Mouse (Mus musculus): ENCODE data around the gene Gm11042. TPM values are rescaled to one million over a fixed set of nuclear protein-coding genes. Genes with fewer than 3 reads are reported as not detected.

The Gm11042 gene
- not detected for total RNA-seq (2021)
- long read RNA-seq, experiment 1, result 0 reads
- long read RNA-seq, experiment 2, result 0 reads

DNA sequence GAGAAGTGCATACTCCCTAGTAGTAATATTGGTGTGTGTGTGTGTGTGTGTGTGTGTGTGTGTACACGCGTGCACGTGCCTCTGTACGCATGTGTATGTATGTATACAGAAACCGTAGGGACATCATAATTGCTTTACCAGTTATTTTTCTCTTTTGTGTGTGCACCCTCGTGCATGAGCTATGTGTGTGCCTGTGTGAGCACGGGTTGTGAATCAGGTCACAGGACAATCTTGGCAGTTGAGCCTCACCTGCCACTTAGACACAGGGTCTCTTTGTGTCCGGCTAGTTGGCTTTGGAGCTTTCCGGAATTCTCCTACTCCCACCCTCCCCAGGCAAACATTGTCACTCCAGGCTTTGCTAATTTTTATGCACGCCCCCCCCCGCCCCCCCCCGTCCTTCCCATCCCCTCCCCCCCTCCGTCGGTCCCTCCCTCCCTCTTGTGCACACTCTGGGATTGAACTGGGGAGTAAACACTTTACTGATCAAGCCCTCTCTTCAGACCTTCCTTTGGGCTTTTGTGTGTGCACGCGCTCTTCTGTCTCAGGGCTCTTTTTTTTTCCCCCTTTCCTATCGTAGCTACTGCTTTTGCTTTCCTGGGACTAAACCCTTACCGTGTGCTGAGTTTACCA lies at the start of gene Gm11042:
TSS of gene Gm11042 (minus strand) at position 51 of the 630 bp plus-strand sequence.
- DNase-seq (ENCODE audit: low spot score in 2 of 2), result no peak

GRCm38 (mm10) chr12:74364477-74364876 lies 48.3 kb upstream of the Gm11042 start:
- DNase-seq (ENCODE audit: low spot score in 2 of 2), result no peak

DNA sequence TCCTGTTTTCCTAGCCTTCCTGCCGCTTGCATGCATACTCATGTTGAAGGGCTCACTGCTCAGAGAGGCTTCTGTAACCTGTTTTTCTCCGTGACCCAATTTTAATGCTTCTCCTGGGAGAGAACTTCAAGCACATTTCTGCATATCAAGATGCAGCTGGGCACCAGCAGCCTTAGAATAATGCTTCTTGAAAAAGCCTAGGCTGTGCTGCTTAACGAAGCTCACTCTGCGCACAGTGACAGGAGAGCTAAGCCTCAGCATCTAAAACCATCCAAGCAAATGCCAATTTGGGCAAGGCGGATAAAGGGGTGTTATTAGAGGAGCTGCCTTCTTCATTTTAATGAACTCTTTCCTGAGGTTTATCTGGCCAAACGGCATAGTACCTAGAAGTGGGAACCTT lies 46.9 kb upstream of the Gm11042 start:
- DNase-seq (ENCODE audit: low spot score in 2 of 2), result peak in 1 of 2 experiments; percentile 3

- no peak for DNase-seq (ENCODE audit: low spot score in 2 of 2)
Observed at GRCm38 (mm10) chr12:74362453-74362852, 46.3 kb upstream of the Gm11042 start.

DNA sequence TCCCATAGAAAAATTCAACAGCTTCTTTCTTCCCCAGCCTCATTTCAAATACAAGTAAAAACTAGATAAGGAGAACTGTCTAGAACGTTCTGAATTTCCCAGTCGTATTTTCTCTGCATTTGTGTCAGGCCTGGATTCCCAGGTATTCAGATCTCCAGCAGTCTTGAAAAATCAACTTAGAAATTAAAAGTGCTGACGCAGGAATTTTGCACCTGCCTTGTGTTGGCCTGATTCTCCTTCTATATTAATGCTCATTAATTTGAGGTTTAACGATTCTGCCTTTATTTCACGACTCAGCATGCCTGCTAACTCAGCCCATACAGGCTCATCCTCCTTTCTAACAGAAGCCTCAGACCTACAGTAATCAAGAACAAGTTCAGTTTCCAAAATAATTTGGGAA lies 43.6 kb upstream of the Gm11042 start:
- no peak for DNase-seq (ENCODE audit: low spot score in 2 of 2)

DNA sequence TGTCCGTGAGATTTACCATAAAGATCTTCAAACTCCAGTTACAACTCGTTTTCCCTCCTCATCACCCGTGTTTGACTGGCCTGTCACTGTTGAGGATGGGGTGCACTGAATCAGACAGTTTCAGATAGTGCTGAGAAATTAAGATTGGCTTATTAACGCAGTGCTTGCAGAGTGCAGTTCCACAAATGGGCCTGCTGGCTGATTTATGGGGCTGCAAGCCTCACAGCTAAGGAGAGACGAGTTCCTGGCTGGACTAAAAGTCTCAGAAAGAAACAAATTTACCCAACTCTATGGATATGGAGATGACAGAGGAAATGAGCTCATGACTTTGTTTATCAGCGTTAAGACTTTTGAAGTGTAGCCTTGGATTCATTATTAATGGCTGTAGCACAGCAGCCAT lies 41.6 kb upstream of the Gm11042 start:
- DNase-seq (ENCODE audit: low spot score in 2 of 2), result no peak

- DNase-seq (ENCODE audit: low spot score in 2 of 2), result no peak
Observed at GRCm38 (mm10) chr12:74342720-74343119, 26.5 kb upstream of the Gm11042 start.

GRCm38 (mm10) chr12:74340070-74340469 lies 23.9 kb upstream of the Gm11042 start:
- DNase-seq (ENCODE audit: low spot score in 2 of 2), result no peak

- no peak for DNase-seq (ENCODE audit: low spot score in 2 of 2)
Observed at GRCm38 (mm10) chr12:74333706-74334105, 17.5 kb upstream of the Gm11042 start.

GRCm38 (mm10) chr12:74333016-74333415 lies 16.8 kb upstream of the Gm11042 start:
- DNase-seq (ENCODE audit: low spot score in 2 of 2), result peak; percentile 65 to 73

DNA sequence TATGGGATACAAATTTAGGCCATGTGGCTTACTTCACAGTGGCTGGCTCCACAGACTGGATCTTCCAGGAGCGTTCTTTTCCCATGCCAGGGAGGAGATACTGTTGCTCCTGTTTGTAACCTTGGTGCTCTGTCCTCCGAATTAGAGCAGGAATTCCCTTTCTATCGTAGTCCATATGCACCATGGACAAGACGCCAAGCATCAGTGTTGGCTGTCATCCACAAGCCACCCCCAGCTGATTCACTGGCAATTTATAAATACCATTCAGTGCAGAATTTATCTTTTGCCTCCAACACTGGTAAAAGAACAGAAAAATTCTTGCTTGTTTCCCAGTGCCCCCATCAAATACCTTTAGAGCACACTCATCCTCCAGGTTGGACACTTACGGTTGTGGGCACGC lies 13.6 kb upstream of the Gm11042 start:
- DNase-seq (ENCODE audit: low spot score in 2 of 2), result no peak

DNA sequence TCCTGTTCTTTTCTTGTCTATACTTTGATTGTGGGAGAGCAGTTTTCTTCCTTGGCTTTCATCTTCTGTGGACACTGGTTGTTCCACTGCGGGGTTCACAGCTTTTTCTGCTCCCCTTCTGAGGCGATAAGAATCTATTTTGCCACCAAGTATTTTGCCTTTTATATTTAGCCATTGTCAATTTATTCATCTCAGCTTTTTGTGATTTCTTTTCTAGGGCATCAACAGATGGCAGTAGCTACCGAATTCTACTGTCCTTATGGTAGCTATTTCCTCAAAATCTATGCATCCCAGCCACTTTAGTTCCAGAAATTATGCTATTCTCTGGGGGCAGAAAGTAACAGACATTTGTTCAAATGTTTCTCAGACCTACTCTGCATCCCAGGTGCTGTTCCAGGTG lies 10.4 kb upstream of the Gm11042 start:
- DNase-seq (ENCODE audit: low spot score in 2 of 2), result no peak

DNA sequence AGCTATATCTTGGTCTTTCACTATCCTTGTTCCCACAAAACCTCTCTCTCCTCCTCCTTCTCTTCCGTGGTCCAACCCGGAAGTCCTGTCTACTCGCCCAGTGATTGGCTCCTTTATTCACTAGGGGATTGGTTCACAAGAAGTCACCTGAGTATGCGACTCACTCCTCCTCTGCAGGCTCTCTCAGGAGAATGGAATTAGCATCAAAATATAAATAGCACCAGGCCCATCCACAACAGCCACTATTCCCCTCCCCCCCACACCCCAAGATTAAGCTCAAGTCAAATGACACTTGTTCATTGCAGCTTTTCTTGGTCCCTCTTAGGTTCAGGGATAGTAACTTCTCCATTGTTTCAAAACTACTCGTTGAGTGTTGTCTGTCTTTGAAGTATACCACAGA lies 5.8 kb upstream of the Gm11042 start:
- no peak for DNase-seq (ENCODE audit: low spot score in 2 of 2)

DNA sequence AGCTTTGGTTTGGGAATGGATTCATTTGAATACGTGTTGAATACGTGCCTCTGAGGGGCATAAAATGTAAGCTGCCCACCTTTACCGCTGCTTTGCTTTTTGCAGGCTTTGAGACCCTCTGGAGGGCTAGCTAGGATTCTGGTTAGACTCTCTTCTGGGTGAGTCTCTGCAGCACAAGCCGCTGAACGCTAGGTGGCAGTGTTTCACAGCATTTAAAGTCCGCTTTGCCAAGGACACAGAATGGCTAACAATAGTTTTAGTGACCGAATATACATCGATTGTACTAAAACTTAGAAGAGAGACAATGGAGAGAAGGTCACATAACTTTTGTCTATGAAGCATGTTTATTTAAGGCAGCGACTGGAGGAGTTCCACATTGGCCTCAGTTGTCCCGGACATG lies 4.1 kb upstream of the Gm11042 start:
- peak; percentile 66 to 83 for DNase-seq (ENCODE audit: low spot score in 2 of 2)

DNA sequence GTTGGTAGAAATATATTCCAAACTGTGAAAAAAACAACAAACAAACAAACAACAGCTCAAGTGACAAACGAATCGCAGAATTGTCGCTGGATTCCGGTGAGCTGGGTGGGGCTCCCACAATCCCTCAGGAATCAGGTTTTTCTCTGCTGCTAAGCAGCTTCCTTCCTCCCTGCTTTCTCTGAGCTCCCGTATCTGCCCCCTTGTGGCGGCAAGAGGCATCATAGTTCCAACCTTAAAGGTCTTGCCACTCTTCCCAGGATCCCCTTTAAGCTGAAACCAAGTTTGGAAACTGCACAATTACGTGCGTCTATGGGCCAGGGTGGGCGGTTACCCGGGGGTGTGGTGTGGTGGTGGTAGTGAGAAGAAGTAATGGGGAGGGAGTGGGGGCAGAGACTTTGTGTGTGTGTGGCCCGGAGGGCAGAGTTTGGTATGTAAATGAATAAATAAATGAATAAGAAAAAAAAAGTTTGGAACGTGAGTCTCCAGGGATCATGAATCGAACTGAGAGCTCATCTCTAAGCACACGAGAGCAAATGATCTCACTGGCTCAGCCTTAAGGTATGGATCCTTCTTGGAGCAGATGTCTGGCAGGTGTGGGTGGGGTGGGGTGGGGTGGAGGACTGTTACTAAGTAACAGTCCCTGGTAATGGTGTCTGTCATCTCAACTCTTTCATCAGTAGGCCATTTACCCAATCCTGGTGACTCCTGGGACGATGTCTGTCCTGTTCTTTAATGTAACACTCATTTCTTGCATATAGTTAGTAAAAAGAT lies 980 bp upstream of the Gm11042 start:
- peak; percentile 76 to 81 for DNase-seq (ENCODE audit: low spot score in 2 of 2)

- no peak for DNase-seq (ENCODE audit: low spot score in 2 of 2)
Observed at GRCm38 (mm10) chr12:74315221-74315620, 973 bp downstream of the Gm11042 start.

DNA sequence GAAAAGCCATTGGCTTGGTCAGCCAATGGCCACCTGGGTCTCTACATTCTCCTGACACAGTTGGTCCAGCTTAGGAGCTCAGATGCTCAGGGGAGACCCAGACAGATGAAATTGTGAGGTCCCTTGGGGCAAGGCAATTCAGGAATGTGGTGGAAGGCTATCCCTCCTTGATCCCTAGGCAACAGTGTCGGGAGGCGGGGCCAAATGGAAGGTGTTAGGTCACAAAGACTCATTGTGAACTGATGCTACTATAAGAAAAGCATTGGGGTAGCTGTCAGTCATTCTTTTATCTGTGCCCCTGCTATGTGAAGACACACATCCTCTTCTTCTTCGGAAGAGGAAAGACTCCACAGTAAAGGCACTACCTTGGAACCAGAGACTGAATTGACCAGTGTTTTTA lies 3.6 kb downstream of the Gm11042 start:
- no peak for DNase-seq (ENCODE audit: low spot score in 2 of 2)

DNA sequence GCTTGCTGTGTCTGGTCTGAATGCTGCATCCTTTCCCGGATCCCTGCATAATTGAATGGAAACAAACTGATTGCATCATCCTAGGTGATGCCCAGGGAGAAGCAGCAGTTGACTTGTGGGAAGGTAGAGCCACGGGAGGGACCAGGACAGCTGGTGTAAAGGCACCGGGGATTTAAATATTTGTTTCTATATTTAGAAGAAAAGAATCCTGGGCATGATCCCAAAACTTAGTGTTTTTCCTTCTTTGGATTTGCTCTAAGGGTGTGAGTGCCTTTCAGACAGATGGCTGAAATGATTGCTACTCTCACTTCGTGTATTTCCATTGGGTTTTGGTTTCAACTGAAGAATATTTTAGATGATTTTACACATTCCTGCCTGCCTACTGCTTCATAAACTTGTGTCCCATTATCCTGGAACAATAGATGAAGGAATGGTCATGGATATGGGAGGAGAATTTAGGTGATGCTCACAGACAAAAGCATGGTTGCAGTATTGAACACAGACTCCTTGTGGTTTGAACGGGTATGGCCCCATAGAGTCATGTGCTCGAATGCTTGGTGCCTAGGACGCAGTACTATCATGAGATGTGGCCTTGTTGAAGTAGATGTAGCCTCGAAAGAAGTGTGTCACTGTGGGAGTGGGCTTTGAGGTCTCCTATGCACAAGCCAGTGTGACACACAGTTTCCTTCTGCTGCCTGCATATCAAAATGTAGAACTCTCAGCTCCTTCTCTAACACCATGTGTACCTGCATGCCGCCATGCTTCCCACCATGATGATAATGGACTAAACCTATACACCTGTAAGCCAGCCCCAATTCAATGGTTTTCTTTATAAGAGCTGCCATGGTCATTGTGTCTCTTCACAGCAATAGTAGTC lies 12.5 kb downstream of the Gm11042 start:
- DNase-seq (ENCODE audit: low spot score in 2 of 2), result peak; percentile 37 to 65

GRCm38 (mm10) chr12:74301559-74301958 lies 14.6 kb downstream of the Gm11042 start:
- DNase-seq (ENCODE audit: low spot score in 2 of 2), result peak in 1 of 2 experiments; percentile 78

DNA sequence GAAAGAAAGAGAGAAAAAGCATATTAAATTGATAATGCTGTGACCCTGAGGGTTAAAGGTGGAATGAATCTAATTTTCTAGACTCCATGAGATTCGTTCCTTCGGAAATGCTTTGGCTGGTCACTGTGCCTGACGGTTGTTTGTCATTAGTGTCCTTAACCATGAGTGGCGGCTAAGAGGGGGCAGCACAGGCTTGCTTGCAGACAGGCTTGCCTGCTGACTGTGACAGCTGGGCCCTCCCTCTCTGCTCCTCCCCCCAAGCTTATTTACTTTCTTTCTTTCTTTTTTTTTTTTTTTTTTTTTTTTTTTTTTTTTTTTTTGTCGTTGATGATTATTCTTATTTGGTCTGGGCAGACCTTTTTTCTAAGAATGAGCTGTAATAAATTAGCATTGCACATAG lies 19.8 kb downstream of the Gm11042 start:
- no peak for DNase-seq (ENCODE audit: low spot score in 2 of 2)

- peak in 1 of 2 experiments; percentile 67 for DNase-seq (ENCODE audit: low spot score in 2 of 2)
Observed at GRCm38 (mm10) chr12:74293624-74294023, 22.6 kb downstream of the Gm11042 start.

DNA sequence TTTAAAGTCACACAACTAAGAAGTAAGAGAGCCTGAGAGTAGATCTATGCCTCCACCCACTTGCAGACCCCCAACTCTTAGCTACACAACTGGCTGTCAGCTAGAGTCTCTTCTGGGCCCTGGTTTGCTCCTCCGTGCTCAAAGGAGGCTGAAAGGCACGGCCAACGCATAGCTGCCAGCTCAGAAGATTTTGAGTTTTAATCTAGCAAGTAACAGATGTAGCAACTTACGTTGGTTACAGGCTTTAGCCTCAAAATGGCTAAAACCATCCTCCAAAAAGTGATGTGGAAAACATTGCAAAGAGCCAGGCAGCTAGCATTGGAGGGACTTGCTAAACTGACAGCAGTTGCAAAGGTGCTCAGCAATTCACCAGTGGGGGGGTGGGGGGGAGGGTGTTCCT lies 25.2 kb downstream of the Gm11042 start:
- no peak for DNase-seq (ENCODE audit: low spot score in 2 of 2)
